Mouse (Mus musculus): Measurements from ENCODE around the gene Abcb1b. TPM values are rescaled to one million over a fixed set of nuclear protein-coding genes. Genes with fewer than 3 reads are reported as not detected.
A peak's percentile ranks its signal among the peaks of the same experiment; 100 is the strongest.

Abcb1b gene
- total RNA-seq, 2 experiments from 2014 or later, result 7.0 to 7.2 TPM

DNA sequence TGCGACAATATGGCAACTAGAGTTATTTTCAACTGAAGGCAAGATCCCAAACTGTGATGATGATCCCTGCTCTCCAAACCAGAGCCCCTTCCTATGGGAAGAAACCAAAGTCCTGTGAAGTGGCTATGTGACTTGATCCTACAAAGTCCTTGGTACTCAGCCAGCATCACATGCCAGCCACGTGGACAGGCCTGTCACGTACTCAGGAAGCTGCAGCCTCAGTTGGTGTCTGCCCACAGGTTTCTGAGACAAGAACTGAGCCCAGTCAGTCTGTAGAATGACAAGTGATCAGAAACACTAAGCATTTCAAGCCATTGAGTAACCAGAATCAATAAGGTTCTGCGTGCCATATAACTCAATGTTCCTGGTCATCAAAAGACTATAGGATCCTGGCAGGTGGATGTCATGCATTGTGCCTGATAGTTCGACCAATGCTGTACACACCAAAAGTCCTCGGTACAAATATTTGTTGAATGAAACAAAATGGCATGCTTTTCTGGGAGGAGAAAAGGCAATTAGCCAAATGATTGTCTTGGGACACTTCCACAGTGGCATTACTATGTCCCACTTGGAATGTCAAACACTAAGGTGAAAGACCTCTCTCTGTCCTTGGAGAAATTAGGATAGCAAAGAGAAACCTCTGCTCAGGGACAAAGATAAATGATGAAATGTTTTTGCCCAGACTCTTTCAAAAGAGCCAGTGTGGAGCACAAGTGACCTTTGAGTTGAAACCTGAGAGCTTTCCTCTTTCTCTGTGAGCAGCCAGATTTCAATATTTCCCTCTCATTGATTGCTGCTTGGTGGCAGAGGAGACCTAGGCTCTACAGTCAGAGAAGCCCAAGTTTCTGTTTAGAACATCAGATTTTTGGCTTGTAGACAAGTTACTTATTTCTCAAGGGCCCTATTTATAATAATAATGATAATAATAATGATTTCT, 75.3 kb downstream of the Abcb1b start:
- no peak for TF ChIP-seq CTCF (IDR thresholded peaks at IDR 0.05)
- H3K27ac ChIP-seq, result no peak overlapping the region
- no peak for DNase-seq
- no peak overlapping the region for H3K4me3 ChIP-seq
- intact Hi-C loops (cut with DNase I), result no loop called here

DNA sequence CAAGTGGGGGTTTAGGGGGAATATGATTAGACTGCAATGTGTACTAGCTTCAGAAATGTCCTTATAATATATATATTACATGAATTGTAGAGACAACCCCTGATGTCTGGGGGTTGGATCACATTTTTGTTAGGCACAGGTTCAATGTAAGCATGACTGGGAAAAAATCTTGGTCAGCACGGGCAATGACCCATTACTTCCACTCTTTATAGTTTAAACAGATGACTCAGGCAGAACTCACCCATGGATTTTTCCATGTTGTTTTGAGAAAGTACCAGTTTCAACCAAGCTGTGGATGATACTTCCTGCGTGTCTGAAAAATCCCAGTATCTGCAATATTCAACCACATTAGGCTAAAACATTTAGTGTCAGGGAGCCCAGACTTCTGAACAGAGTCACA, 79.1 kb downstream of the Abcb1b start:
- H3K27ac ChIP-seq, result no peak overlapping the region
- intact Hi-C loops (cut with DNase I), result no loop called here
- no peak for TF ChIP-seq CTCF (IDR thresholded peaks at IDR 0.05)
- no peak for DNase-seq
- no peak overlapping the region for H3K4me3 ChIP-seq

DNA sequence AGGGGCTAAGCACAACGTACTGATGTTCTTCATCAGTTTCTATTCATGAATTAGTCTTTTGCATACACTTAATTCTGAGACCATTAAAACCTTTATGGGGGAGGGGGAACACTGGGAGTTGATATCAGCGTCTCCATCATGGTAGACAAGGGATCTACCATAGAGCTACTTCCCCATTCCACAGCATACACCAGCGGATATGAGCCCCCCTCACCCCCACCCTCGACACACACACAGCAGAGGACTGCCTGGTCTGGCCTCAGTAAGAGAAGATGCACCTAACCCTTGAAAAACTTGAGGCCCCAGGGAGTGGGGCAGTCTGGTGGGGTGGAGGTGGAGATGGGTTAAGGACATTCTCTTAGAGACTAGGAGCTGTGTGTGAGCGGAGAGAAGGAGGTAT, 79.9 kb downstream of the Abcb1b start:
- no peak for DNase-seq
- TF ChIP-seq CTCF (IDR thresholded peaks at IDR 0.05), result no peak
- Histone ChIP-seq H3K4me3 (no peak overlapping the region), H3K27ac (no peak overlapping the region)
- intact Hi-C loops (cut with DNase I), result no loop called here

DNA sequence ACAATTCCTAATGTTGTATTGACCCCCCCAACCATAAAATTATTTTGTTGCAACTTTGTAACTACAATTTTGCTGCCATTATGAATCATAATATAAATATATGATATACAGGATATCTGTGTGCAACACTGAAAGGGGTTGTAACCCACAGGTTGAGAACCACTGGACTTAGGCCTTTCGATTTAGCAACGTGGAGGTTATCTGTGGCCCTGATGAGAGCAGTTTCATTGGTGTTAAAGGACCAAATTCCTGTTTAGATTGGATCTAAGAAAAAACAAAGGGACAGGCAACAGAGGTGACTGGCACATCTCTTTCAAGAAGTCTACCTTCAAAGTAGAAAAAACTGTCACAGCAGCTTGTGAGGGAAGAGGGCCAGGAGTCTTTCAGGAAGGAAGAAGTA, 87.9 kb downstream of the Abcb1b start:
- intact Hi-C loops (cut with DNase I), result no loop called here
- H3K27ac ChIP-seq, result no peak overlapping the region
- TF ChIP-seq CTCF (IDR thresholded peaks at IDR 0.05), result no peak

DNA sequence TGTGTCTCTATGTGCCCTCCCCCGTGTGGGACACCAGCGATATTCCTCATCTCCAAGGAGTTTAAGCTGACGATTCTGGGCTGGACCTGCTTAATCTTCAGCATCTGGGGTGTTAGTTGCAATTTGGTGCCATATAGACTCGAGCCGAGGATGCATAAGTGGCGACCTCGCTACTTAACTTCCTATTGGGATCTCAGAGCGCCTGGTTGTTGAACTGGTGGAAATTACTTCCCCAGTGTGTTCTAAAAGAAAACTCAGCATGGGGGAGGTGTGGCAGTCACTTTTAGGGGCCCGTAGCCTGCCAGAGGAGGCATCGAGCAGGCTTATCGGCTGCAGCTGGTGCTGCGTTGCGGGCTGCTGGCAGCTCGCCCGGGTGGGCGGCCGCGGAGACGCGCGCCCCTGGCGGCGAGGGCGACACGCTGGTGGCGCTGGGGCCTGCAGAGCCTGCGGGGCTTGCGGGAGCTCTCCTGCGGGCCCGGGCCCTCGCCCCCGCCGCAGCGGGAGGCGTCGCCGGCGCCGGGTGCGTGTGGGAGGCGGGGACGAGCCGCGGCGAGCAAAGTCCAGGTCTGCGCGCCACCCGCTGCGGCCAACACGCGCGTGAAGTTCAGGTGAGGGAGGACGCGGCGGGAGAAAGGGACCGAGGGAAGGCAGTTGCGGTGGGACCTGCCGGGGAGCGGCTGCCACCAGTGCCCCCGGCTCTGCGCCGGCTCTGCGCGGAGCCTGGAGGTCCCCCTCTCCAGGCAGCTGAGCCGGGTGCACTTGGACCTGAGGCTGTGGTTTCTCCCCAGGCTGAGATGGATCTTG, 95.6 kb downstream of the Abcb1b start, which contains the start of gene Abcb4:
Gene Abcb4, plus strand, starts transcription at position 418 of the 804 bp plus-strand sequence.
- TF ChIP-seq CTCF (IDR thresholded peaks at IDR 0.05), result peak; percentile 74
- H3K27ac ChIP-seq, result peak within 1 kb of the TSS; percentile 87
- intact Hi-C loops (cut with DNase I), result no loop called here
- peak; percentile 86 for DNase-seq
- peak within 1 kb of the TSS; percentile 91 for H3K4me3 ChIP-seq

More for the DNA sequence above, 87.9 kb downstream of the Abcb1b start:
- H3K4me3 ChIP-seq, result no peak overlapping the region
- no peak for DNase-seq

DNA sequence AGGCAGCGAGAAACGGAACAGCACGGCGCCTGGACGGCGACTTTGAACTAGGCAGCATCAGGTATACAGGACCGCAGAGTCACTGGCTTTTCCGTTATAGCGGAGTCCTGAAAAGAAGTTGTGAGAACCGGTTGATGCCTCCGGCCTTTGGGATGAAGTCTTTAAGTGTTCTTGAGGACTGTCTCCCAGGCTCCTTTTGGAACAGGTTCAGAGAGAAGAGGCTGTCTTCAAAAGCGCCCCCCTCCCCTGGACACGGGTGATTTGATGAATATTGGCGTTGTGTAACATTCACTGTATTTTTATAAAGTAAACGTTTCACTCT, 96.1 kb downstream of the Abcb1b start:
- intact Hi-C loops (cut with DNase I), result no loop called here

DNA sequence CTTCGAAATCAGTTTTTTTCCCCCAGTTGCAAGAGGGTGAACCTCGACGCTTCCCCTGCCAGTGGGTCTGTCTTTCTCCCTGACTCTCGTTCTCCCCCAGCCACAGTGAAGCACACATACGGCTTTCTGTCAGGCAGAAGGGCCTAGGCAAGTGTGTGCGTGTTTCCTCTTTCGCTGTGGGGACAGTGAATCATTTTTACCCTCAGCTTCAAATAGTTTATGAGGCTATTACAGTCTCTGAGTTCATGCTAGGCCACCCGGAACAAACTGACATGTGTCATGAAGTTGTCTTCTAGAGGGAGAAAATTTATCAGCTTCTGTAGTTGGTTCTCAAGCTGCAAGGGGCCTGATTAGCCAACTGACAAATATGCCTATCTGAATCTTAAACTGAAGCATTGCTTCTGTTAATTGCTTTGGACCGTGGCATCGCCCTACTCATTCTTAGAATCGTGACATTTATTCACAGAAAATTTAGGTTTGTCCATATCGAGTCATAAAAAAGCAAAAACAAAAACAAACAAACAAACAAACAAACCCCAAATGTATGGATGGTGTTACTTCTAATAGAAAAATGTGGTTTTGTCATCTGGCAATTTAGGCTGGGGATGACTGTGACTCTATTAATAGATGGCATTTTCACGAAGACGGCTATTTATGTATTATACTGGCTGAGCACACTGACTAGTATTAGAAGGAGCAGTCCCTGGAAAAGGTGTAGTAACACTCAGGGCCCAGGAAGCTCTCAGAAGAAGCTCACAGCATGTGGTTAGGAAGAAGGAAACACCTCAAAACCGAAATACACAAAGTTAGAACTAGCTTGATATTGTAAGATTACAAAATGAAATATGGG, 96.9 kb downstream of the Abcb1b start:
- no peak for TF ChIP-seq CTCF (IDR thresholded peaks at IDR 0.05)
- H3K4me3 ChIP-seq, result peak overlapping the region; percentile 91
- intact Hi-C loops (cut with DNase I), result no loop called here
- DNase-seq, result peak; percentile 27
- H3K27ac ChIP-seq, result peak overlapping the region; percentile 87

More for the DNA sequence above, 96.1 kb downstream of the Abcb1b start:
- no peak for TF ChIP-seq CTCF (IDR thresholded peaks at IDR 0.05)
- DNase-seq, result no peak
- peak overlapping the region; percentile 91 for H3K4me3 ChIP-seq
- H3K27ac ChIP-seq, result peak overlapping the region; percentile 87

DNA sequence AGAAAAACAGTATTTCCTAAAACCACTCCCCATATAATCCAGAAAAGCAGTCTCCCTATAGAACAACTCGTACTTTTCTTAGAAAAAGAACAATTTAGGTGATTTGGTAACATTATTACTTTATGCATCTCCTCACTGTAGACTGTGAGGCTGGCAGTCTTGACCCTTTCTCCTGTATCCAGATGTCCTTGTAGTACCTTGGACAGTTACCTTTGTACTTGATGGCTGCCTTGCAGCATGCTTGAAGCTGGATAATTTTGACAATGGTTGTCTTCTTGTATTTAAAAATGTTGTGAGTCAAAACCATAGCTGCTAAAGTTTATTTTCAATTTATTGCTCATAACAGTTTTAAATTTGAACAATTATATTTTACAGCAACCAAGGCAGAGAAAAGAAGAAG, 98.3 kb downstream of the Abcb1b start:
- Histone ChIP-seq H3K27ac (no peak overlapping the region), H3K4me3 (no peak overlapping the region)
- DNase-seq, result no peak
- TF ChIP-seq CTCF (IDR thresholded peaks at IDR 0.05), result no peak
- intact Hi-C loops (cut with DNase I), result no loop called here

DNA sequence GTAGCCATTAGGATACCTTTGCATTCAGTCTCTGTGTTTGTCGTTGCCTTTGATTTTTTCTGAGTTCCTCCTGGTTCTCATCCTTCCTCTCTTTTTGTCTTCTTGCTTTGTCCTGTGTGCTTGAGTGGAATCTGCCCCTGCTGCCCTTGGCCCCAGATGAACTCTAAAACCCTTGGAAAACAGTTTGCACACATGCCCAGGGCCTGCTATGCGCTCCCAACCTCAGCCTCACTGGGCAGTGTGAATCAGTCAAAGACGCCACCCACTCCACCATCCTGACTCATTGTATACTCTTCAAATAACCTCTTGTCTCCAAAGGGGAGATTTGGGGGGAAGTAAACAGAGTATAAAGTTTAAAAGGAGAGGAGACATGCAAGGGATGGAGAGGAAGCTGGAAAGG, 100.3 kb downstream of the Abcb1b start:
- H3K27ac ChIP-seq, result no peak overlapping the region
- TF ChIP-seq CTCF (IDR thresholded peaks at IDR 0.05), result no peak
- intact Hi-C loops (cut with DNase I), result no loop called here
- DNase-seq, result no peak
- no peak overlapping the region for H3K4me3 ChIP-seq

DNA sequence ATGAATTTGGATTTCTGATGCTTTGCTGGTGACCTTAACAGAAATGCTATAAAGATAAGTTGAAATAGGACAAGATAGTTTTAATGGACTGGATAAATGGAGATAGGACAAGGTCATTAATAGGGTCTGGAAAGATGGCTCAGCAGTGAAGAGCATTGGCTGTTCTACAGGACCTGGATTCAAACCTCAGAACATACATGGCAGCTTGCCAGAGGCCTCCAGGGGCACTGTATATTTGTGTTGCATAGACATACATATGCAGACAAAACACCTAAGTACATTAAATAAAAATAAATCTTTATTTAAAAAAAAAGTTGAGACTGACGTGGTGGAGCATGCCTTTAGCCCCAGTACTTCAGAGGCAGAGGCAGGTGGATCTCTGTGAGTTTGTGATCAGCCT, 103.1 kb downstream of the Abcb1b start:
- no peak for DNase-seq
- Histone ChIP-seq H3K4me3 (no peak overlapping the region), H3K27ac (no peak overlapping the region)
- intact Hi-C loops (cut with DNase I), result loop anchor here (5.0 kb wide), 1 partner anchor 36 kb away; no protein-coding TSS in a partner anchor
- TF ChIP-seq CTCF (IDR thresholded peaks at IDR 0.05), result no peak

DNA sequence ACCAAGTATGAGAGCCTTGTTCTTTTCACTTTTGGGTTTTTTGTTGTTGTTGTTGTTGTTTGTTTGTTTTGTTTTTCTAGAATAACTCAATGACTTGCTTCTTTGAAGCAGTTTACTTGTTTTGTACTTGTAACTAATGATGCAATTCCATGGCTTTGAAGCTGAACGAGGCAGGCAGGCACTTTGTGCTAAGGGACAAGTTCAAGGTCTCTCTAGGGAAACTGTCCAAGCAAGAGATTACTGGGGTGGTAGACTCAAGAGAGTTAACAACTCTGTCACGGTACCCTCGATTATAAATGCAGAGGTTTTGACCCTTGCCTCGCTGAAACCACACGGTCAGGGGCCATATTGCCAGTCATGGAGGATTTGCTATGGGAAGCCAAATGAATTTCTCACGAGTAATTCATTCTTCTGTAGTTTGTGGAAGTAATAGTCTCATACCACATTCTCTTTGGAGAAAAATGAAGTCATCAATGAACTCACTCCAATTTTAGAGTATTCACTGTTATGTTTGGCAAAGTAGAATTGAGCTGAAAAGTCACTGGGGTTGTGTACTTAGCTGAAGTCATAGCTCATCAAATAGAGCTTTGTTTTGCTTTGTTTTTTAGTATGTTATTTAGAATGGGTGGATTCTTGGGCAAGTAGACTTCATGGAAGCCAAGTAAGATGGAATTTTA, 104.3 kb downstream of the Abcb1b start:
- Histone ChIP-seq H3K4me3 (no peak overlapping the region), H3K27ac (no peak overlapping the region)
- DNase-seq, result no peak
- no peak for TF ChIP-seq CTCF (IDR thresholded peaks at IDR 0.05)
- intact Hi-C loops (cut with DNase I), result loop anchor here (5.0 kb wide), 1 partner anchor 35 kb away; no protein-coding TSS in a partner anchor

DNA sequence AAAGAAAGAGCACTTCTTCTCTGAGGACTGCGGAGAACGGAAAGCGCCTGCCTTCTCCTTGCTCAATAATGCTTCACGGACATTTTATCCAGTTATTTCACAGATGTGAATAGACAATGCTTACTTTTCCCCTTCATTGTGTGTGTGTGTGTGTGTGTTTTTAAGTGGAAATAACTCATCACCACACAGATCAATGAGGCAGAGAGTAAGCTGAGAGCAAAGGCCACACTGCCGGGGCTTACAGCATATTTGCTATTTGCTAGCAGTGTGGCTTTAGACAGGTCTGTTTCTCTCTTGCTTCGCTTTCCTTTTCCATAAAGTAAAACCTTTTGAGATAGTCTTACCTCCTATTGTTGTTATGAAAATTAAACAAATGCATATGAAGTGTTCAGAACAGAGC, 106.6 kb downstream of the Abcb1b start:
- intact Hi-C loops (cut with DNase I), result loop anchor here (5.0 kb wide), 1 partner anchor 33 kb away; no protein-coding TSS in a partner anchor
- TF ChIP-seq CTCF (IDR thresholded peaks at IDR 0.05), result no peak
- Histone ChIP-seq H3K4me3 (no peak overlapping the region), H3K27ac (no peak overlapping the region)
- no peak for DNase-seq
